Mouse (Mus musculus): ENCODE results near the gene Vsnl1.

GRCm38 (mm10) chr12:11395470-11395869 lies 40.9 kb downstream of the Vsnl1 start:
- no peak for TF ChIP-seq CTCF (IDR thresholded peaks at IDR 0.05; ENCODE audit: low read depth, low read length)
- no peak for TF ChIP-seq GATA1 (IDR thresholded peaks at IDR 0.05; ENCODE audit: borderline replicate concordance, low read length)
- TF ChIP-seq TAL1 (conservative IDR thresholded peaks at IDR 0.05; ENCODE audit: low read depth, low read length) = no peak
- no peak for TF ChIP-seq GATA2 (IDR thresholded peaks at IDR 0.05; ENCODE audit: borderline replicate concordance, low read depth, low read length)
- no peak for TF ChIP-seq POLR2AphosphoS5 (IDR thresholded peaks at IDR 0.05; ENCODE audit: insufficient replicate concordance, low read depth, low read length)

Data from G1E (cell line).